Mouse (Mus musculus): ENCODE results near the gene Olfr352. TPM values are rescaled to one million over a fixed set of nuclear protein-coding genes. Genes with fewer than 3 reads are reported as not detected.

Olfr352 gene
- total RNA-seq (2021), result not detected

DNA sequence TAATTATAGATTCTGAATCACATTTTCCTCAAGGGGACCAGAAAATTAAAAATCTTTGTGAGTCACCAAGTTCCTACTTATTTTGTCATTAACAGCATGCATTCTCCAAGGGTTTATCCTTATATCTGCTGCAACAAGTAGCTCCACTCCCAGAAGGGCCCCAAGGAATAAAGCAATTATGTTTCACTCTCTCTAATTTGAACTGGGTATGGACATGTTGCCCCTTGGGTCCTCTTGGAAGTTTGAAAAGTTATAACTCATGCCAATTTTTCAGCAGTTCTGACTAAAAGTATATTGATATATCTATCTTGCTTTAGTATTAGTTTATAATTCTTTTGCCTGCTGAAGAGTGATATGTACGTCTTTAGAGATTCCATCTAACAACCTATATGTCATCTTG lies at the start of gene Olfr352:
Gene Olfr352, plus strand, starts transcription at position 301 of the 400 bp plus-strand sequence.
- intact Hi-C loops (cut with DNase I), result no loop called here

DNA sequence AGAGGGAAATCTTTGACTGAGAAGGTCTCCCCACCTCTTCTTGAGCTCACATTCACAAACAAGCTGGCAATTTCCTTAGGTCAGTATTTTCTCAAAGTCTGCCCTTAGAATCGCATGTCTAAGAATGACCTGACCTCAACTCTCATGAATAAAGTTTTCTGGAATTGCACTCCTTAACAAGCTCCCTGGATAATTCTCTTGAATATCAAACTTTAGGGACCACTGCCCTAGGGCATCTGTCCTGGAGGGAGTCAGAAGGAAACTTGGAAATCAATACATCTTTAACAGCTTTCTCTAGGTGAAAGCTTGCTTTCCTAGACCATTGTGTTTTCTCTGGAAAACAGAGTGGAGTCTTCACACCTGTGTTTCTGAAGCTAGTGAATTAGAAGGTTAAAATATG lies 22.2 kb upstream of the Olfr352 start, which contains the start of gene Olfr350:
Gene Olfr350, plus strand, starts transcription at position 301 of the 400 bp plus-strand sequence.
- no peak for DNase-seq
- intact Hi-C loops (cut with DNase I), result no loop called here

More for the DNA sequence above, at the start of gene Olfr352:
- DNase-seq, result no peak

GRCm38 (mm10) chr2:36862560-36862959 lies 5.7 kb upstream of the Olfr352 start, which contains the start of gene Olfr351:
TSS of gene Olfr351 (minus strand) at chr2:36862660.
- DNase-seq, result no peak
- intact Hi-C loops (cut with DNase I), result no loop called here

GRCm38 (mm10) chr2:36892836-36893235 lies 24.6 kb downstream of the Olfr352 start, which contains the start of gene Olfr353:
TSS of gene Olfr353 (minus strand) at chr2:36892936.
- no peak for DNase-seq
- intact Hi-C loops (cut with DNase I), result no loop called here

DNA sequence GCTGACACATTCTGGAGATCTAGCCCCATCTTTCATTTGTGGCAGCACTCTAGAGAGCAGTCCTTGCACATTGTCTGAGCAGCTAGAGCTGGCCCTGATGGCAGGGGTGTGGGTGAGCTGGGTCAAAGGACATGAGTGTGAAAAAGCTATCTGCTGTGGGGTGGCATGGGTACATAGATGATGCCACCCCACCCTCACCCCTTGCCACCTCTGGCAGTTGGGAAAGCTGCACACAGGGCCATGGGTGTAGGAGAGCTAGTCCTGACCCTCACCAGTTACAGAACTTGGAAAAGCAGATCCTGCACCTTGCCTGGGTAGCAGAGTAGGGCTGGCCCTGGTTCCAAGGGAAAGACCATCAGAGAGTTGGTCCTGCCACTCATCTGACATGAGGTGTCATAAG lies 28.9 kb downstream of the Olfr352 start:
- intact Hi-C loops (cut with DNase I), result no loop called here
- no peak for DNase-seq

DNA sequence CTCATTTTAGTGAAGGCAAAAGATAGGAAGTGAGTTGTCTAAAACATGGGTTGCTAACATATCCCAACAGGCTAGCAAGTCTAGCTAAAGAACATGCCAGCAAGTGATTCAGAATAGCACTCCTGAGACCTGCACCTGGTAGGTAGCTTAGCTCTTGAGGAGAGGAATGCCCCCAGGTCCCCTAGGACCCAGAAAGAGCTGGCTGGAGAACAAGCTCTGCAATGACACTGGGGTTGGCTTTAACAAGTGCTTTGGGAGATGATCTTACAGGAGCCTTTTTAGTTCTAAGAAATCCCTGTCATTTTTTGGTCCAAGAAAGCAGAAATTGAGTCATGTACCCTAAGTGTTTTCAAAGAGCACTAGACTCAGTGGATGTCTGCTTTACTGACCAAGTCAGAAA lies 37.1 kb downstream of the Olfr352 start, which contains the start of gene Olfr354:
Gene Olfr354, plus strand, starts transcription at position 301 of the 400 bp plus-strand sequence.
- intact Hi-C loops (cut with DNase I), result no loop called here

More for the DNA sequence above, 37.1 kb downstream of the Olfr352 start, which contains the start of gene Olfr354:
- DNase-seq, result no peak

Other genes starting within 250 kb of the Olfr352 start
- gene Olfr345, start 228.4 kb upstream of the Olfr352 start, total RNA-seq (2021), result not detected
- not detected for gene Olfr346, start 182.7 kb upstream of the Olfr352 start, total RNA-seq (2021)
- gene Olfr347, start 136.6 kb upstream of the Olfr352 start, total RNA-seq (2021), result not detected
- not detected for gene Olfr348, start 84.2 kb upstream of the Olfr352 start, total RNA-seq (2021)
- gene Olfr50, start 77.9 kb upstream of the Olfr352 start, total RNA-seq (2021), result not detected
- not detected for gene Olfr3, start 51.4 kb upstream of the Olfr352 start, total RNA-seq (2021)
- gene Olfr350, start 22.1 kb upstream of the Olfr352 start, total RNA-seq (2021), result not detected
- not detected for gene Olfr351, start 5.8 kb upstream of the Olfr352 start, total RNA-seq (2021)
- not detected for gene Olfr353, start 24.5 kb downstream of the Olfr352 start, total RNA-seq (2021)
- gene Olfr354, start 37.2 kb downstream of the Olfr352 start, total RNA-seq (2021), result not detected
- gene Olfr355, start 60.4 kb downstream of the Olfr352 start, total RNA-seq (2021), result not detected
- gene Olfr356, start 68.7 kb downstream of the Olfr352 start, total RNA-seq (2021), result not detected
- not detected for gene Olfr357, start 125.4 kb downstream of the Olfr352 start, total RNA-seq (2021)
- not detected for gene Olfr358, start 140.9 kb downstream of the Olfr352 start, total RNA-seq (2021)
- not detected for gene Olfr360, start 197.3 kb downstream of the Olfr352 start, total RNA-seq (2021)
- not detected for gene Olfr361, start 220.8 kb downstream of the Olfr352 start, total RNA-seq (2021)
- gene Olfr362, start 249.4 kb downstream of the Olfr352 start, total RNA-seq (2021), result not detected

Measured in heart, postnatal 10 days (tissue).